Mouse (Mus musculus): ENCODE data around the gene Ldhd.

The Ldhd gene

GRCm38 (mm10) chr8:111627923-111628322 is 2.3 kb downstream of the Ldhd start:
- DNase-seq (ENCODE audit: low read depth, low spot score) = no peak

- no peak for DNase-seq (ENCODE audit: low read depth, low spot score)
Observed at GRCm38 (mm10) chr8:111626933-111627332, 3.2 kb downstream of the Ldhd start.

GRCm38 (mm10) chr8:111626528-111626820 is 3.7 kb downstream of the Ldhd start:
- DNase-seq (ENCODE audit: low read depth, low spot score) = no peak

GRCm38 (mm10) chr8:111625694-111626527 is 4.3 kb downstream of the Ldhd start:
- DNase-seq (ENCODE audit: low read depth, low spot score) = no peak

- no peak for DNase-seq (ENCODE audit: low read depth, low spot score)
Observed at GRCm38 (mm10) chr8:111624853-111625221, 5.3 kb downstream of the Ldhd start.

GRCm38 (mm10) chr8:111624081-111624852 is 5.9 kb downstream of the Ldhd start:
- DNase-seq (ENCODE audit: low read depth, low spot score) = no peak

- DNase-seq (ENCODE audit: low read depth, low spot score) = no peak
Observed at GRCm38 (mm10) chr8:111622553-111622952, 7.6 kb downstream of the Ldhd start.

GRCm38 (mm10) chr8:111622104-111622503 is 8.1 kb downstream of the Ldhd start:
- DNase-seq (ENCODE audit: low read depth, low spot score) = no peak

- DNase-seq (ENCODE audit: low read depth, low spot score) = no peak
Observed at GRCm38 (mm10) chr8:111619936-111620335, 10.2 kb downstream of the Ldhd start.

- DNase-seq (ENCODE audit: low read depth, low spot score) = no peak
Observed at GRCm38 (mm10) chr8:111618273-111618672, 11.9 kb downstream of the Ldhd start.

- DNase-seq (ENCODE audit: low read depth, low spot score) = no peak
Observed at GRCm38 (mm10) chr8:111617812-111618211, 12.4 kb downstream of the Ldhd start.

GRCm38 (mm10) chr8:111614786-111615701 is 15.1 kb downstream of the Ldhd start:
- DNase-seq (ENCODE audit: low read depth, low spot score) = no peak

GRCm38 (mm10) chr8:111613181-111613580 is 17.0 kb downstream of the Ldhd start:
- no peak for DNase-seq (ENCODE audit: low read depth, low spot score)

GRCm38 (mm10) chr8:111607414-111607813 is 22.8 kb downstream of the Ldhd start:
- no peak for DNase-seq (ENCODE audit: low read depth, low spot score)

GRCm38 (mm10) chr8:111606961-111607360 is 23.2 kb downstream of the Ldhd start:
- DNase-seq (ENCODE audit: low read depth, low spot score) = no peak

GRCm38 (mm10) chr8:111604986-111605385 is 25.2 kb downstream of the Ldhd start:
- DNase-seq (ENCODE audit: low read depth, low spot score) = no peak

- no peak for DNase-seq (ENCODE audit: low read depth, low spot score)
Observed at GRCm38 (mm10) chr8:111602050-111602449, 28.1 kb downstream of the Ldhd start.

GRCm38 (mm10) chr8:111599707-111600444 is 30.3 kb downstream of the Ldhd start:
- DNase-seq (ENCODE audit: low read depth, low spot score) = no peak

- no peak for DNase-seq (ENCODE audit: low read depth, low spot score)
Observed at GRCm38 (mm10) chr8:111597310-111597709, 32.9 kb downstream of the Ldhd start.

GRCm38 (mm10) chr8:111596485-111596821 is 33.7 kb downstream of the Ldhd start:
- no peak for DNase-seq (ENCODE audit: low read depth, low spot score)

GRCm38 (mm10) chr8:111595712-111596484 is 34.3 kb downstream of the Ldhd start:
- DNase-seq (ENCODE audit: low read depth, low spot score) = no peak
